8 mouse cellular contexts compared by ENCODE assay signal in genomic region chr19:36347376-36347775, GRCm38 (mm10). TPM values are rescaled to one million over a fixed set of nuclear protein-coding genes. Genes with fewer than 3 reads are reported as not detected.
DNase-seq lines count a peak whose midpoint lies in the region; ATAC-seq lines count a peak whose summit lies in the region.

No protein-coding gene starts in this region.

- intact Hi-C loops in left cerebral cortex, postnatal 10 days (cut with DNase I) = no loop called here

- H3K9ac ChIP-seq in heart, embryonic 14.5 days (ENCODE audit: low read length) = peak overlapping the region; percentile 89

- peak overlapping the region; percentile 67 to 82; a peak in 2 of 4 replicates for H3K27ac ChIP-seq in heart, embryonic 14.5 days (replicated peaks in 1 of 2; ENCODE audit: control insufficient read depth in 1 of 2, insufficient read depth in 1 of 2, low read depth in 2 of 2, low read length in 2 of 2)

- H3K36me3 ChIP-seq in heart, embryonic 14.5 days (ENCODE audit: control insufficient read depth, insufficient read depth, low read length) = no peaks in the 10 kb centered on the region
- no peaks in the 10 kb centered on the region for H3K36me3 ChIP-seq in megakaryocyte, embryonic 14.5 days (replicated peaks; ENCODE audit: low read length)

- no peak for DNase-seq in heart, adult 8-10 months (ENCODE audit: low spot score)
- peak; percentile 50 for DNase-seq in cerebellum, adult 9-11 months
- peak; percentile 53 for DNase-seq in induced T-regulatory cell, adult 2 months (ENCODE audit: low read depth)
- DNase-seq in frontal cortex, adult 2 months (ENCODE audit: extremely low spot score in 1 of 2, low spot score in 1 of 2) = no peak
- no peak for DNase-seq in left cerebral cortex, postnatal 10 days (ENCODE audit: extremely low spot score in 1 of 2, low spot score in 2 of 2)
- no peak for DNase-seq in gastrocnemius, adult 18-20 months (ENCODE audit: low spot score)

- WGBS in heart, embryonic 14.5 days = 24% methylated on average over 6 of the region's 6 CpGs

- peaks cover 7% of the 10 kb centered on the region; the same call in 1 of the 2 replicates for H3K27me3 ChIP-seq in heart, embryonic 14.5 days (ENCODE audit: control insufficient read depth, insufficient read depth, low read length)
- peaks cover 59% of the 10 kb centered on the region for H3K27me3 ChIP-seq in megakaryocyte, embryonic 14.5 days (replicated peaks)

- peak overlapping the region; percentile 60 to 91 for H3K4me3 ChIP-seq in heart, embryonic 14.5 days (ENCODE audit: control insufficient read depth in 1 of 2, insufficient read depth in 1 of 2, low read depth in 1 of 2, low read length in 2 of 2)
- H3K4me3 ChIP-seq in megakaryocyte, embryonic 14.5 days (replicated peaks) = peak overlapping the region; percentile 94

- H3K9me3 ChIP-seq in heart, embryonic 14.5 days (ENCODE audit: control insufficient read depth, low read length) = no peaks in the 10 kb centered on the region
- peaks cover 7% of the 10 kb centered on the region; the same call in 1 of the 2 replicates for H3K9me3 ChIP-seq in megakaryocyte, embryonic 14.5 days

- ATAC-seq in heart, embryonic 14.5 days (ENCODE audit: insufficient number of reproducible peaks, insufficient read depth, low FRiP score, low read depth) = no peak

- peak overlapping the region; percentile 94 for H3K4me2 ChIP-seq in heart, embryonic 14.5 days (ENCODE audit: low read length)

- peaks cover 3 to 11% of the 10 kb centered on the region in 2 experiments for H3K4me1 ChIP-seq in heart, embryonic 14.5 days (ENCODE audit: control insufficient read depth in 2 of 2, insufficient read depth in 2 of 2, low read length in 2 of 2)
- peaks cover 35% of the 10 kb centered on the region for H3K4me1 ChIP-seq in megakaryocyte, embryonic 14.5 days

RNA-seq across cellular contexts. Expression of gene Pcgf5, which starts 0.7 kb away (rescaled TPM):
- 49.9 and 53.7 TPM in 2 replicates for polyA plus RNA-seq in heart, embryonic 14.5 days (2014; fragmentation: Nextera tagmentation; extraction: Ambion mirVana)
- 10 to 100 TPM; 65.8 to 88.1 (median 78.6) TPM for total RNA-seq in heart, adult 8-10 months (2022)
- 0.58 and 1.6 TPM in 2 replicates for polyA plus RNA-seq in megakaryocyte, embryonic 14.5 days (2012; ENCODE audit: insufficient read depth, low replicate concordance)
- 11.0 and 11.1 TPM in 2 replicates for polyA plus RNA-seq in frontal cortex, adult 2 months (2012; rRNA removed)
- total RNA-seq in left cerebral cortex, postnatal 10 days (2021) = 10 to 100 TPM in 1 of 2 experiments, 1 to 10 TPM in 1; 9.5 to 10.5 TPM
- total RNA-seq in gastrocnemius, adult 18-20 months (2021) = 10 to 100 TPM; 41.2 to 41.5 TPM

Comparison
In these comparisons a context has a peak if more than half of its experiments do, and no peak if none do; other contexts are left out.
1. DNase-seq: peak in cerebellum, adult 9-11 months (single experiment) and induced T-regulatory cell, adult 2 months (single experiment); none in heart, adult 8-10 months (single experiment), frontal cortex, adult 2 months (0 of 2), left cerebral cortex, postnatal 10 days (0 of 2) and gastrocnemius, adult 18-20 months (single experiment).